9 mouse cellular contexts compared by ENCODE assay signal in genomic region chr8:80913016-80913748, GRCm38 (mm10). TPM values are rescaled to one million over a fixed set of nuclear protein-coding genes. Genes with fewer than 3 reads are reported as not detected.
DNase-seq lines count a peak whose midpoint lies in the region; ATAC-seq lines count a peak whose summit lies in the region.
"Had no signal": no experiment of that assay in that cellular context is flagged by ENCODE, and none has a peak within 500 bp of the region (broad histone marks: within the 10 kb centered on the region; RNA-seq: fewer than 3 reads in every experiment).

No protein-coding gene starts in this region.

- H3K36me3 ChIP-seq in hindbrain, embryonic 15.5 days, result no peaks in the 10 kb centered on the region
- H3K36me3 ChIP-seq in hindbrain, embryonic 11.5 days (ENCODE audit: control insufficient read depth, insufficient read depth, low read length), result no peaks in the 10 kb centered on the region
- no peaks in the 10 kb centered on the region for H3K36me3 ChIP-seq in heart, embryonic 10.5 days
- H3K36me3 ChIP-seq in stomach, embryonic 15.5 days, result no peaks in the 10 kb centered on the region

- no peak for DNase-seq in hindbrain, embryonic 11.5 days (ENCODE audit: low spot score)
- DNase-seq in adrenal gland, postnatal 14 days, result peak; percentile 72
- DNase-seq in heart, embryonic 10.5 days (ENCODE audit: low spot score), result peak; percentile 53
- peak; percentile 43 to 72 for DNase-seq in kidney, postnatal 36 days

- H3K27me3 ChIP-seq in hindbrain, embryonic 15.5 days, result no peaks in the 10 kb centered on the region
- no peaks in the 10 kb centered on the region for H3K27me3 ChIP-seq in hindbrain, embryonic 11.5 days (ENCODE audit: control insufficient read depth, insufficient read depth, low read length)
- H3K27me3 ChIP-seq in heart, embryonic 10.5 days (ENCODE audit: insufficient read depth, poor library complexity, severe bottlenecking), result no peaks in the 10 kb centered on the region
- no peaks in the 10 kb centered on the region for H3K27me3 ChIP-seq in stomach, embryonic 15.5 days (replicated peaks)

- H3K4me3 ChIP-seq in hindbrain, embryonic 15.5 days, result no peak overlapping the region
- H3K4me3 ChIP-seq in hindbrain, embryonic 11.5 days (ENCODE audit: low read depth, low read length), result no peak overlapping the region
- no peak overlapping the region for H3K4me3 ChIP-seq in heart, embryonic 10.5 days
- H3K4me3 ChIP-seq in stomach, embryonic 15.5 days (replicated peaks), result no peak overlapping the region
- H3K4me3 ChIP-seq: myocyte had no signal

- ATAC-seq in hindbrain, embryonic 15.5 days (ENCODE audit: low FRiP score, low read depth), result peak; percentile 74
- no peak for ATAC-seq in hindbrain, embryonic 11.5 days (ENCODE audit: low FRiP score)
- peak; percentile 81; the same call in 1 of the 2 replicates for ATAC-seq in stomach, embryonic 15.5 days (ENCODE audit: insufficient read depth, low FRiP score, low read depth)
- ATAC-seq in erythroblast, adult 5-6 weeks (replicated peaks; ENCODE audit: low FRiP score, poor library complexity, severe bottlenecking), result no peak
- no peak for ATAC-seq in granulocyte monocyte progenitor cell, adult 5-6 weeks (replicated peaks; ENCODE audit: poor library complexity, severe bottlenecking)

- no peak overlapping the region for H3K9ac ChIP-seq in hindbrain, embryonic 15.5 days
- H3K9ac ChIP-seq in hindbrain, embryonic 11.5 days (ENCODE audit: low read depth, low read length), result no peak overlapping the region
- no peak overlapping the region for H3K9ac ChIP-seq in stomach, embryonic 15.5 days

- WGBS in hindbrain, embryonic 15.5 days, result 100% methylated on average over 1 of the region's 1 CpGs
- 100% methylated on average over 1 of the region's 1 CpGs for WGBS in hindbrain, embryonic 11.5 days
- WGBS in heart, embryonic 10.5 days, result 100% methylated on average over 1 of the region's 1 CpGs
- WGBS in stomach, embryonic 15.5 days, result 86% methylated on average over 1 of the region's 1 CpGs

- H3K4me1 ChIP-seq in hindbrain, embryonic 15.5 days (replicated peaks), result peaks cover 6% of the 10 kb centered on the region; the same call in 1 of the 2 replicates
- H3K4me1 ChIP-seq in hindbrain, embryonic 11.5 days (replicated peaks; ENCODE audit: control insufficient read depth, insufficient read depth, low read length), result no peaks in the 10 kb centered on the region
- peaks cover 6% of the 10 kb centered on the region; the same call in 1 of the 2 replicates for H3K4me1 ChIP-seq in heart, embryonic 10.5 days
- H3K4me1 ChIP-seq in stomach, embryonic 15.5 days, result peaks cover 6% of the 10 kb centered on the region; the same call in 1 of the 2 replicates

- peak overlapping the region; percentile 60 for H3K27ac ChIP-seq in hindbrain, embryonic 15.5 days (replicated peaks)
- H3K27ac ChIP-seq in hindbrain, embryonic 11.5 days (ENCODE audit: low read depth, low read length), result no peak overlapping the region
- H3K27ac ChIP-seq in heart, embryonic 10.5 days, result no peak overlapping the region
- peak overlapping the region; percentile 64 for H3K27ac ChIP-seq in stomach, embryonic 15.5 days

- no peak overlapping the region for H3K4me2 ChIP-seq in hindbrain, embryonic 15.5 days
- no peak overlapping the region for H3K4me2 ChIP-seq in hindbrain, embryonic 11.5 days (replicated peaks; ENCODE audit: low read depth, low read length)
- no peak overlapping the region for H3K4me2 ChIP-seq in stomach, embryonic 15.5 days

- H3K9me3 ChIP-seq in hindbrain, embryonic 15.5 days, result no peaks in the 10 kb centered on the region
- no peaks in the 10 kb centered on the region for H3K9me3 ChIP-seq in hindbrain, embryonic 11.5 days (ENCODE audit: control insufficient read depth, low read length)
- no peaks in the 10 kb centered on the region for H3K9me3 ChIP-seq in heart, embryonic 10.5 days
- no peaks in the 10 kb centered on the region for H3K9me3 ChIP-seq in stomach, embryonic 15.5 days

RNA-seq across cellular contexts. Expression of gene Gab1, which starts 32.9 kb away (rescaled TPM):
- polyA plus RNA-seq in hindbrain, embryonic 15.5 days (2015; fragmentation: Nextera tagmentation; extraction: Ambion mirVana), result 10.9 and 14.0 TPM in 2 replicates
- polyA plus RNA-seq in hindbrain, embryonic 11.5 days (2014; fragmentation: Nextera tagmentation; extraction: Ambion mirVana), result 18.1 and 20.8 TPM in 2 replicates
- 18.0 and 20.1 TPM in 2 replicates for total RNA-seq in adrenal gland, postnatal 14 days (2021)
- 24.8 and 37.6 TPM in 2 replicates for polyA plus RNA-seq in heart, embryonic 10.5 days (2016; fragmentation: Nextera tagmentation; extraction: Ambion mirVana)
- 15.5 and 16.8 TPM in 2 replicates for polyA plus RNA-seq in stomach, embryonic 15.5 days (2015; fragmentation: Nextera tagmentation; extraction: Ambion mirVana)
- 4.4 and 7.5 TPM in 2 replicates for total RNA-seq in erythroblast, adult 5-6 weeks (2015; ENCODE audit: low replicate concordance)
- 2.0 and 2.5 TPM in 2 replicates for total RNA-seq in erythroblast, adult 5-6 weeks (2017; ENCODE audit: low replicate concordance)
- 1.8 and 3.6 TPM in 2 replicates for total RNA-seq in granulocyte monocyte progenitor cell, adult 5-6 weeks (2014; fragmentation: Nextera tagmentation)
- total RNA-seq in granulocyte monocyte progenitor cell, adult 5-6 weeks (2017), result 1.8 and 2.4 TPM in 2 replicates

Comparison
In these comparisons a context has a peak if more than half of its experiments do, and no peak if none do; other contexts are left out.
1. ATAC-seq: peak in hindbrain, embryonic 15.5 days (single experiment) and stomach, embryonic 15.5 days (single experiment); none in hindbrain, embryonic 11.5 days (single experiment), erythroblast, adult 5-6 weeks (single experiment) and granulocyte monocyte progenitor cell, adult 5-6 weeks (single experiment).
2. H3K27ac ChIP-seq: peak in hindbrain, embryonic 15.5 days (single experiment) and stomach, embryonic 15.5 days (single experiment); none in hindbrain, embryonic 11.5 days (single experiment) and heart, embryonic 10.5 days (single experiment).